Mouse (Mus musculus) embryo, embryonic 9.5 days (tissue): ENCODE results near the gene Dop1b.

Experiments
- DNase-seq: peaks from one replicate; pipeline ENCODE4 v3.0.0-alpha.2; 2017; ENCODE audit errors: extremely low spot score

Gene Dop1b

GRCm38 (mm10) chr16:93712966-93713365 is 1.3 kb downstream of the Dop1b start:
- no peak for DNase-seq

DNA sequence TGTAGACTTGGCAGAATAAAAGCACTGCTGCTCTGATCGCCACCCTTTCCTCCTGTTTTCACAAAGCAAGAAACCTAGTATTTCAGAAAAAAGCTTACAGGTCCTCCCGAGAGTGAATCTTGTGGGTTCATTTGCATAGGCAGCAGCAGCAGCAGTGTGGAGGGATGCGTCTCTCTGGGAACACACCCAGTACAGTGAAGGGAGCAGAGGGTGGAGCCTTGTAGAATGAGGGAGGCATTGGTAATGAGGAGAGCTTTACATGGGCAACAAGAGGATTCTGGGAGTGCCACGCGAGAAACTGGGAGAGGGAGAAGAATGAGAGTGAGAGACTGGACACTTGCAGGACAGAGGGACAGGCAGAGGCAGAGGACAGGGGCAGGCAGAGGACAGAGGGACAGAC is 2.7 kb downstream of the Dop1b start:
- DNase-seq = no peak

DNA sequence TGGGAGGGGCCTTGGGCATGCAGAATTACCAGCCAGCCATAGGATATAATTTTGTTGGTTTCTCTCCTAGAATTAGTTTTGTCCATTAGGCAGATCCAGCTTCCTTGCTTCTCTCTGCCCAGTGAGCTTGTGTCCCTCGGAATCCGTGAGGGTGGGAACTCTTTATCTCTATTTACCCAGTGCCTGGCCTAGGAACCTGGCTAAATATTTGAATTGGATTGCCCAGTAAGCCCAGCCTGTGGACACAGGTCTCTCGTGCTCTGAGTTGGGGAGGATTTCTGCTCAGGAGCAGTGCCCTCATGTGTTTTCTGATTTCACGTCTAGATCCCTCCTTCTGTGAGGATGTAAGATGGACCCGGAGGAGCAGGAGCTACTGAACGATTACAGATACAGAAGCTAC is 4.1 kb downstream of the Dop1b start:
- no peak for DNase-seq

DNA sequence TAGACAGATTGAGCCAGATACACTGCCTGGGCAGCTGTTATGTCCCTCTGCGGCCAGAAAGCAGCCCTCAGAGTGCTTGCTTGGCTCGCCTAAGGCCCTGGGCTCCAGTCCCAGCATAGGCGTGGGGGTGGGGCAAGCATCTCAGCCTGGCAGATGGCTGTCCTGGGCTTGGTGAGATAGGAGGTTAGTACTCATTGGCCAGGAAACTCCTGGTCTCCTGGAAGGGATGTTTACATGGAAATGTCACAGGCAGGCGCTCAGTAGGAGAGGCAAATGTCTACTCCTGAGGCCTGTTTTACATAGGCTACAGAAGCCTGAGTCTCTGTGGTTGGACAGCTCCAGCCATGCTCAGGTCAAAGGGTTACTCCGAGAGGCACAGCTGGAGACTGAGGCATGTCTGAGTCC is 5.6 kb downstream of the Dop1b start:
- DNase-seq = peak; percentile 31

DNA sequence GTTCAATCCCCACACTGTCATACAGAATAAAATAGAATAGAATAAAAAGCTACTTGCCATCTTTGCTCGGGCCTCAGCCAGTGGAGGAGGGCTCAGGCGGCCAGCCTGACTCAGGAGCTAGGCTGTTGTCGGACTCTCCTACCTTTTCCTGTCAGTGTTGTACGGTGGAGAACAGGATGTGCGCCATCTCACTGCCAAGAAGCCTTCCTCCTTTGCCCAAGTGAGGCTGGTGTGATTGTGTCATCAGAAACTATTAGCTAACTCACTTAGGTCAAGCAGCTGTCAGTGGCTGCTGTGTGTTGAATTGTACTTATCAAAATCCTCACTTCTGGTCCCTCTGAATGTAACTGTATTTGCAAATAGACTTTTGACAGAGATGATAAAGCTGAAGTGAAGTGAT is 10.1 kb downstream of the Dop1b start:
- no peak for DNase-seq

DNA sequence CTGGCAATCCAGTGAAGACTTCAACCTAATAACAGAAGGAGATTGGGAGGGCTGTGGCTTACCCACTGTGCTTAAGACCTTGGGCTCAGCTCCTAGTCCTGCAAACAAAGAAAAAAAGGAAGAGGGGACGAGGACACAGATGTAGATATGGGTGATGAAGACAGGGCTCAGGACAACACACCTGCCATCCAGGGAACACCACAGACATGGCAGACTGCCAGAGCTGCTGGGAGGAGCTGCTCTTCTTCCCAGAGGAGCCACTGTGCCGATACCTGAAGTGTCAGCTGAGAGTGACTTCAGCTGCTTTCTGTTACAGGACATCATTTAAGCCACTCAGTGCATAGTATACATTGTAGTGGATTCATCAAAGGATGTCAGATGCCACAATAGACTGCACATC is 10.8 kb downstream of the Dop1b start:
- DNase-seq = no peak

- DNase-seq = no peak
Measured at GRCm38 (mm10) chr16:93725417-93726144, 13.9 kb downstream of the Dop1b start.

DNA sequence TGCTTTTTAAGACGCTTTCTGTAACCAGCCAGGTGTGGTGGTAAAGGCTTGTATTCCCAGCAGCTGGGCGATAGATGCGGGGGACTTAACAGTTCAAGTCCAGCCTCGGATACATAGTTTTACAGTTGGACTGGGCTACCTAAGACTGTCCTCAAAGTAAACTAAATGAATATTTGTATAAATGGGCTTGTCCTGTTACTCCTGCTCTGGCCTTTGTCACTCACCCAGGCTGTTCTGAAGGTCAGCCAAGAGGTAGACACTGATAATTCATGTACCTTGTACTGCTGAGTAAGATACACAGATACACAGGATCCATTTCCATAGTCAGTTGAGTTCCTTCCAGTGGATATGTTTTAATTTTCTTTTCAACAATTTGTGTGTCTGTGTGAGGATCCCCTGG is 14.5 kb downstream of the Dop1b start:
- DNase-seq = no peak

GRCm38 (mm10) chr16:93728676-93729075 is 17.0 kb downstream of the Dop1b start:
- DNase-seq = no peak

DNA sequence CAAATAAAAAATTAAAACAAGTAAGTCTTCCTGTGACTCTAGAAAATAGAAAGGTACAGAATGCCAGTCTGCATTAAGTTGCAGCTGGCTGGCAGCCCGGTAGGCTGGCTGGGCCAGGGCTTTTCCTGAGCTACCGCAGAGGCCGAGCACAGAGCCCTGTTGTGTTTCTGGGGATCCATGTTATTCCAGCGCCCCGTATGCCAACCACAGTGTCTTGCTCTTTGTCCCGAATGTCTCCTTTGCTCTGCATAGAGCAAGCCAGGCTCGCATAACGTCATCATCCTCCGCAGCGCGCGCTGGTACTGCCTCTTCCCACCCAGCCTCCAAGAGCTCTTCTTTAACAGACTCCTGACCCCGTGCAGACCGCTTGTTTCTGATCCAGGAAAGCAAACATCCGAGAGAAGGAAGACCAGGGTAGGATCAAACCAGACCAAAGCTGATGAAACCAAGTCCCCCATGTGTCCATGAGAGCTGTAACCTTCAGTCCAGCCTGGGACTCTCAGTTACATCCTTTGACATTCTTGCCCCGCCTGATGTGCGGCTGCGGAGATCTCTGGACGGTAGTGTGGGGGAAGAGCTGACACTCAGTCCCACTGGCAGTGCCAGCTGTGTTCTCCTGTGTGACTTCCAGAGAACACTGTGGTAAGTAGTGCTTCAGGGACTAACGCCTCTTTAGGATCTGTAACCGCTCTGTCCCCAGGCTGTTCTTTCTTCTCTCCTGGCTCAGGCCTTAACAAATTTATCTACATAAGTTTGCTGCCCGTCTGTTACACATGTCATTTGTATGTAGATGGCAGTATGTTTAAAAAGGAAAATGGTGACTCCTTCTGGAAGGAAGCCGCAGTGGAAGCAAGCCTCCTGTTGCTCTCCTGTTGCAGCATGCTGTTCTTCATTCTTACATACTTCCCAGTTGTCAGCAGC is 18.4 kb downstream of the Dop1b start:
- no peak for DNase-seq

GRCm38 (mm10) chr16:93731310-93731709 is 19.6 kb downstream of the Dop1b start:
- DNase-seq = no peak

GRCm38 (mm10) chr16:93732875-93733569 is 21.3 kb downstream of the Dop1b start:
- no peak for DNase-seq

GRCm38 (mm10) chr16:93739251-93739650 is 27.5 kb downstream of the Dop1b start:
- no peak for DNase-seq

DNA sequence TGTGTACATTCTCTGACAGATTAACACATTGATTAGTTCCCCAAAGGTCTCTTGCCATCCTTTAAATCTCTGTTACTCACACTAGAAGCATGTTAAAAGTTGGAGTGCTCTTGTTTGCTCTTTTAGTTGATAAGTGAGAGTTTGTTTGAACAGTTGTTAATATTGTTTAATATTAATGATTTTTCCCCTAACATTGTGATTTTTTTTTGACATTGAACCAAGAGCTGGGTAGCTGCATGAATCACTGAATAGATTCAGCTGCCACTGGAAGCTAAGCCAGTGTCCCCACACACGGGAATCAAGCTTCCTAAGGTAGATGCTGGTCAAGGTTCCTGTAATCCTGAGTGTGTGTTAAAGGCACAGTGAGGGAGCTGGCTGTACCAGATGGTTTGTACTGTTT is 31.2 kb downstream of the Dop1b start:
- DNase-seq = no peak

GRCm38 (mm10) chr16:93744049-93744490 is 32.4 kb downstream of the Dop1b start:
- DNase-seq = no peak

GRCm38 (mm10) chr16:93744804-93745340 is 33.2 kb downstream of the Dop1b start:
- no peak for DNase-seq

GRCm38 (mm10) chr16:93746397-93746796 is 34.7 kb downstream of the Dop1b start:
- no peak for DNase-seq

DNA sequence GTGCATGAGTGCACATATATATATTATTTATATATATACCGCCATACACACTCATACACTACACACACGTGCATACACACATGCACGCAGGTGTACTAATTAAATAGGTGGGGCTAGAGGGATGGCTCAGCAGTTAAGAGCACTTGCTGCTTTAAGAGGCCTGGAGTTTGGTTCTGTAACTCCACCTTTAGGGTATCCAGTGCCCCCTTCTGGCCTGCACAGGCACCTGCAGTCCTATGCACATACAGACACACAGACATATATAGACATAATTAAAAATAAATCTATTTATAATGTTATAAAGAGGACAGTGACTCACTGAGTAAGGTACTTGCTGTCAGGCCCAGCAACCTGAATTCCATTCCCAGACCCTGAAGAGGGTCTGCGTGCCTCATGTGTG is 35.3 kb downstream of the Dop1b start:
- DNase-seq = no peak

DNA sequence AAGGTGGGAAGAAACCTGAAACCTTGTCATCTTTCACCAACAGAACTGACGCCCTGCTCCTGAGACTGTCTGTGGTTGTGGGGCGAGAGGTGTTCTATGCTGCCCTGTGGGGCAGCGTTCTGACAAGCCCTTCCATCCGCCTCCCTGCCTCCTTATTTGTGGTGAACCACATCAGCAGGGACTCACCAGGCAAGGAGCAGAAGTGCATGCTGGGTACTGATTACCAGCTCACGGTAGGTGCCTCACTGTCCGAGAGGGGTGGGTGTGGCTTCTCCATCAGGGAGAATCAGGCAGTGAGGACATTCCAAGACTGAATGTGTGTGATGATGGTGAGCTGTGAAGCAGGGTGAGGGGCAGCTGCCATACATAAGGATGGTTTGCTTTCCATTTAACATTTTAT is 35.7 kb downstream of the Dop1b start:
- no peak for DNase-seq

GRCm38 (mm10) chr16:93749147-93749910 is 37.6 kb downstream of the Dop1b start:
- no peak for DNase-seq

GRCm38 (mm10) chr16:93750464-93750863 is 38.8 kb downstream of the Dop1b start:
- no peak for DNase-seq
